Mouse (Mus musculus) liver, postnatal 0 days (tissue): ENCODE measurements around the gene Nrxn1.

Source experiments
- CTCF ChIP-seq: sonication (generic); IDR thresholded peaks from 2 replicates; pipeline ENCODE4 v1.5.1; 2016; ENCODE audit warnings: antibody characterized with exemption, low read depth
- EP300 ChIP-seq: IDR thresholded peaks from 2 replicates; pipeline ENCODE4 v1.6.1; 2016; ENCODE audit warnings: antibody characterized with exemption, low read depth, mild to moderate bottlenecking

DNA sequence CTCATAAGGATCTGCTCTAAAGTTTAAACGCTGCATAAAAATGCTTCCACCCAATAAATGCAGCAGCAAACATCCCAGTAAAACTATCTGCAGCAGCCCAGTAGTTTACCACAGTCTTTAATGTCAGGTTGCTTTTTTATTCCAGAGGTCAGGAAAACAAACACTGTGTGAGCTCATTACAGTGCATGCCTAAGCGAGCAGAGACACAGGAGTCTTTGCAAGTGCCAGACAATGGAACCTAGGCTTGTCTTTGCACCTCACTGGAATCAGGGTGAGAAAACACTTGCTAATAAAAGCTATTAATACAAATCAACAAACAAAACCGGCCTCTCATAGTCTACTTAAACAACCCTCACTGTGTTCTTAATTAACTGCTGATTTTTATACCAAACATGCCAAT, 365.7 kb downstream of the Nrxn1 start:
- TF ChIP-seq CTCF, result no peak
- TF ChIP-seq EP300, result no peak
